Mouse (Mus musculus): Measurements from ENCODE around the gene Polr2f.

DNA sequence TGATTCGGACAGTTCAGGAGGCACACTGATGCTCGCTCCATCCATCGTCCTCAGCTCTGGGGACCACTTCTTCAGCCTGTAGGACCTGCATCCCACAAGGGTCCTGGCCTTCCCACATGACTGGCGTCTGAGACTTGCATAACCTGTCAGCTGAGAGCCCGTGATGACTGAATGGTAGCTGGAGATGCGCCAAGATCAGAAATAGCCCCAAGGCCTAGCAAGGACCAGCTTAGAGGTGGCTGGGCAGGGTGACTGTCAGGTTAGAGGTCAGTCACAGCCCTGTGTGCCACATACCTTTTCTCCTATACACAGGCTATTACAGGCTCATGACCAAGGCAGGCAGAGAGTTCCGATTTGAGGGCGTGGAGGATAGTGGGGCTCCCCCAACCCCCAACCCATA, 54.7 kb downstream of the Polr2f start:
- TF ChIP-seq CTCF (IDR thresholded peaks at IDR 0.05; ENCODE audit: extremely low read depth, insufficient read length, insufficient replicate concordance, low read depth, low read length), result no peak
- TF ChIP-seq POLR2A (IDR thresholded peaks at IDR 0.05; ENCODE audit: low read depth, low read length), result no peak
